Mouse (Mus musculus) myocyte (in vitro differentiated cells): ENCODE measurements around the gene Ptpn6.
"Not testable (repeated sequence)": the region's sequence is repeated elsewhere in the genome, so short reads cannot be mapped to it uniquely, and the experiment has no call there.

Experiments used
- CEBPB ChIP-seq: IDR thresholded peaks from 2 replicates; pipeline ENCODE4 v1.6.1; 2011; ENCODE audit warnings: mild to moderate bottlenecking, moderate library complexity; ENCODE audit not compliant: poor library complexity, insufficient read depth, severe bottlenecking
- MAX ChIP-seq: IDR thresholded peaks from one replicate; pipeline ENCODE4 v1.6.1; 2011; ENCODE audit warnings: low read depth, mild to moderate bottlenecking, control low read depth
- MYOD1 ChIP-seq, 3 experiments: IDR thresholded peaks; one replicate each; pipeline ENCODE4 v1.6.1; 2011; ENCODE audit warnings: control low read depth in 2 of 3, low read depth in 2 of 3, mild to moderate bottlenecking in 2 of 3, moderate library complexity in 1 of 3; ENCODE audit not compliant: insufficient read length in 2 of 3, control insufficient read depth in 1 of 3
- MYOG ChIP-seq, 3 experiments: IDR thresholded peaks; one replicate each; pipeline ENCODE4 v1.6.1; 2011; ENCODE audit warnings: control low read depth in 2 of 3, low read depth in 2 of 3, mild to moderate bottlenecking in 2 of 3; ENCODE audit not compliant: insufficient read length in 2 of 3, control insufficient read depth in 1 of 3, insufficient read depth in 1 of 3
- POLR2A ChIP-seq: IDR thresholded peaks from one replicate; pipeline ENCODE4 v1.6.1; 2011; ENCODE audit warnings: low read depth, mild to moderate bottlenecking, control low read depth, moderate library complexity; ENCODE audit not compliant: insufficient read length
- POLR2AphosphoS2 ChIP-seq: IDR thresholded peaks from one replicate; pipeline ENCODE4 v1.6.1; 2011; ENCODE audit warnings: low read depth, control low read depth; ENCODE audit not compliant: insufficient read length
- SRF ChIP-seq: IDR thresholded peaks from one replicate; pipeline ENCODE4 v1.6.1; 2011; ENCODE audit warnings: low read depth; ENCODE audit not compliant: control insufficient read depth, insufficient read length
- TCF3 ChIP-seq: IDR thresholded peaks from one replicate; pipeline ENCODE4 v1.6.1; 2011; ENCODE audit warnings: low read depth, control low read depth; ENCODE audit not compliant: insufficient read length
- USF1 ChIP-seq: IDR thresholded peaks from one replicate; pipeline ENCODE4 v1.6.1; 2011; ENCODE audit warnings: low read depth, mild to moderate bottlenecking, control low read depth, moderate library complexity

- not testable (repeated sequence) for TF ChIP-seq SRF; POLR2A; POLR2AphosphoS2; CEBPB; MYOG (IDR thresholded peaks at IDR 0.05; ENCODE audit: control insufficient read depth in 1 of 3, insufficient read depth in 1 of 3, insufficient read length in 2 of 3, low read depth in 2 of 3); MYOD1 (IDR thresholded peaks at IDR 0.05; ENCODE audit: control insufficient read depth in 1 of 3, insufficient read length in 2 of 3, low read depth in 2 of 3); USF1; MAX; TCF3
These were observed 51.9 kb downstream of the Ptpn6 start for GRCm38 (mm10) chr6:124686644-124687043.
